Mouse (Mus musculus) cerebellum, adult 18-20 months (tissue): ENCODE measurements around the gene Prol1.
"Not testable (repeated sequence)": the region's sequence is repeated elsewhere in the genome, so short reads cannot be mapped to it uniquely, and the experiment has no call there.

Experiments
- DNase-seq, 2 experiments: peaks; one replicate each; pipeline ENCODE4 v3.0.0; 2021

The Prol1 gene

GRCm38 (mm10) chr5:88317012-88317411 lies at the start of gene Prol1:
TSS of gene Prol1 (plus strand) at chr5:88317312.
- DNase-seq, result no peak

- DNase-seq, result no peak
Observed at GRCm38 (mm10) chr5:88268619-88269018, 48.5 kb upstream of the Prol1 start, which contains the start of gene Gm7714. TSS of gene Gm7714 (plus strand) at chr5:88268919.

- DNase-seq, result not testable (repeated sequence)
Observed at GRCm38 (mm10) chr5:88311307-88311706, 5.8 kb upstream of the Prol1 start.

GRCm38 (mm10) chr5:88348533-88348932 lies 31.4 kb downstream of the Prol1 start:
- not testable (repeated sequence) for DNase-seq

GRCm38 (mm10) chr5:88364768-88365167 lies 47.7 kb downstream of the Prol1 start:
- peak; percentile 11 to 35 for DNase-seq

- DNase-seq, result no peak
Observed at GRCm38 (mm10) chr5:88366886-88367285, 49.8 kb downstream of the Prol1 start.

- no peak for DNase-seq
Observed at GRCm38 (mm10) chr5:88370578-88371232, 53.6 kb downstream of the Prol1 start.

GRCm38 (mm10) chr5:88372563-88372962 lies 55.5 kb downstream of the Prol1 start:
- DNase-seq, result no peak

GRCm38 (mm10) chr5:88375808-88376207 lies 58.7 kb downstream of the Prol1 start, which contains the start of gene Amtn:
TSS of gene Amtn (plus strand) at chr5:88376108.
- DNase-seq, result no peak
